Mouse (Mus musculus) embryonic fibroblast, embryonic 13.5 days (primary cell): ENCODE data around the gene Polr3c. TPM values are rescaled to one million over a fixed set of nuclear protein-coding genes. Genes with fewer than 3 reads are reported as not detected.

ENCODE experiments used
- H3K27ac ChIP-seq: 2 replicates; pipeline ENCODE4 v1.5.1; 2012; ENCODE audit warnings: low read length, control low read depth, inconsistent platforms; ENCODE audit not compliant: insufficient read depth
- H3K4me1 ChIP-seq: 2 replicates; pipeline ENCODE4 v1.6.1; 2011; ENCODE audit warnings: low read length; ENCODE audit not compliant: control insufficient read depth, insufficient read depth
- H3K4me3 ChIP-seq: 2 replicates; pipeline ENCODE4 v1.5.1; 2011; ENCODE audit warnings: mild to moderate bottlenecking, control low read depth, low read length; ENCODE audit not compliant: insufficient read depth
- CTCF ChIP-seq: IDR thresholded peaks from 2 replicates; pipeline ENCODE4 v1.5.1; 2011; ENCODE audit warnings: mild to moderate bottlenecking, control low read depth, low read length, moderate library complexity, borderline replicate concordance; ENCODE audit not compliant: insufficient read depth
- POLR2A ChIP-seq: IDR thresholded peaks from 2 replicates; pipeline ENCODE4 v1.6.1; 2011; ENCODE audit warnings: low read depth, mild to moderate bottlenecking, control low read depth, low read length, moderate library complexity
- polyA plus RNA-seq: library from polyadenylated mRNA; stranded (reverse); fragments of >200 nt; gene quantifications from 2 replicates; pipeline ENCODE4 v1.2.4, GENCODE M21; 2011; ENCODE audit warnings: low read depth; ENCODE audit not compliant: missing spikeins, insufficient read length

Gene Polr3c
- polyA plus RNA-seq, 1 experiment: 35.1 TPM

- Histone ChIP-seq H3K27ac (peak overlapping the region; percentile 69), H3K4me1 (peaks cover 14% of the 10 kb centered on the region), H3K4me3 (no peak overlapping the region)
- TF ChIP-seq CTCF (no peak), POLR2A (no peak)
Observed at GRCm38 (mm10) chr3:96663432-96664239, 63.8 kb downstream of the Polr3c start.

- Histone ChIP-seq H3K4me3 (no peak overlapping the region), H3K4me1 (peaks cover 14% of the 10 kb centered on the region), H3K27ac (peak overlapping the region; percentile 65)
- no peak for TF ChIP-seq CTCF
- TF ChIP-seq POLR2A: no peak
Observed at GRCm38 (mm10) chr3:96662731-96663316, 64.6 kb downstream of the Polr3c start.

Other genes with a start within 250 kb of the Polr3c start
- gene Hfe2, start 202.5 kb downstream of the Polr3c start, polyA plus RNA-seq: not detected in 2 replicates
- gene Txnip, start 169.7 kb downstream of the Polr3c start, polyA plus RNA-seq: 37.6 and 98.8 TPM in 2 replicates
- gene Gm16253, start 150.6 kb downstream of the Polr3c start, polyA plus RNA-seq: not detected in 2 replicates
- gene Polr3gl, start 133.4 kb downstream of the Polr3c start, polyA plus RNA-seq: 23.2 and 30.6 TPM in 2 replicates
- gene Ankrd34a, start 131.0 kb downstream of the Polr3c start, polyA plus RNA-seq: 5.1 and 7.4 TPM in 2 replicates
- 109 and 123 TPM in 2 replicates for gene Lix1l, start 126.5 kb downstream of the Polr3c start, polyA plus RNA-seq
- gene Rbm8a, start 97.7 kb downstream of the Polr3c start, polyA plus RNA-seq: 108 and 113 TPM in 2 replicates
- 31.3 and 35.5 TPM in 2 replicates for gene Pex11b, start 92.3 kb downstream of the Polr3c start, polyA plus RNA-seq
- 0.28 and 0.30 TPM in 2 replicates for gene Gm42957, start 92.2 kb downstream of the Polr3c start, polyA plus RNA-seq
- 1.7 and 2.0 TPM in 2 replicates for gene Itga10, start 82.0 kb downstream of the Polr3c start, polyA plus RNA-seq
- 0.23 and 0.67 TPM in 2 replicates for gene Ankrd35, start 57.5 kb downstream of the Polr3c start, polyA plus RNA-seq
- 40.9 and 46.0 TPM in 2 replicates for gene Pias3, start 31.2 kb downstream of the Polr3c start, polyA plus RNA-seq
- gene Nudt17, start 19.1 kb downstream of the Polr3c start, polyA plus RNA-seq: 4.4 and 5.2 TPM in 2 replicates
- 30.9 and 38.9 TPM in 2 replicates for gene Rnf115, start within 50 bp of the Polr3c start, polyA plus RNA-seq
- not detected in 2 replicates for gene Pdzk1, start 101.7 kb upstream of the Polr3c start, polyA plus RNA-seq
- not detected in 2 replicates for gene Cd160, start 101.7 kb upstream of the Polr3c start, polyA plus RNA-seq
- gene Gja5, start 177.1 kb upstream of the Polr3c start, polyA plus RNA-seq: 0.47 TPM in 1 of 2 replicates, not detected in the other
- gene Gpr89, start 177.7 kb upstream of the Polr3c start, polyA plus RNA-seq: 28.9 and 33.4 TPM in 2 replicates
- gene Gja8, start 198.4 kb upstream of the Polr3c start, polyA plus RNA-seq: not detected in 2 replicates